Mouse (Mus musculus) T-helper 17 cell (primary cell): ENCODE results near the gene 1700015F17Rik.

Experiments
- in situ Hi-C, 2 experiments: fragments of 300-600 bp; cut with MboI, MseI; formaldehyde crosslinking; loops; 1 replicate in 1 of 2; 2 replicates in 1 of 2; pipeline ENCODE4 v1.15.1; 2025; ENCODE audit warnings: high pct_unique_total_duplicates in 2 of 2

Gene 1700015F17Rik

GRCm38 (mm10) chr5:5423723-5424171 lies 55.2 kb downstream of the 1700015F17Rik start:
- in situ Hi-C loops: no loop called here

DNA sequence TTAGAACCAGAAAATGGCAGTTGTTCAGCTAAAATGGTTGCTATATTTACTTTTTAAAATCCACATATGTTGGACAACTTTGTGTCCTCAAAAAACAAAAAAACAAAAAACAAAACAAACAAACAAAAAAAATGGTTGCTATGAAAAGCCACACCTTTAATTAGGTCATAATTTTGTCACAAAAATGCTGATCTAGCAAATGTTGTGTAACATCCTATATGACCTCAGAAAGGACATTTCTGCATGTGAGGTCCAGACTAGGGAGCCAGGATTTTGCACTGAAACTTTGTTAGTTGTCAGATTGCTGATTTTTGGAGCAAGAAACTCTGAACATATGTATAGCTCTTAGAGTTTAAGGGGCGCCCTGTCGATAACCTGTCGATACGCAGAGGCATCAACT lies 55.9 kb downstream of the 1700015F17Rik start:
- in situ Hi-C loops: no loop called here

GRCm38 (mm10) chr5:5421439-5421838 lies 57.5 kb downstream of the 1700015F17Rik start:
- in situ Hi-C loops: no loop called here

- in situ Hi-C loops: no loop called here
Observed at GRCm38 (mm10) chr5:5419992-5420455, 58.9 kb downstream of the 1700015F17Rik start, which contains the start of gene Cdk14. Gene Cdk14 (minus strand): TSS chr5:5420312.

DNA sequence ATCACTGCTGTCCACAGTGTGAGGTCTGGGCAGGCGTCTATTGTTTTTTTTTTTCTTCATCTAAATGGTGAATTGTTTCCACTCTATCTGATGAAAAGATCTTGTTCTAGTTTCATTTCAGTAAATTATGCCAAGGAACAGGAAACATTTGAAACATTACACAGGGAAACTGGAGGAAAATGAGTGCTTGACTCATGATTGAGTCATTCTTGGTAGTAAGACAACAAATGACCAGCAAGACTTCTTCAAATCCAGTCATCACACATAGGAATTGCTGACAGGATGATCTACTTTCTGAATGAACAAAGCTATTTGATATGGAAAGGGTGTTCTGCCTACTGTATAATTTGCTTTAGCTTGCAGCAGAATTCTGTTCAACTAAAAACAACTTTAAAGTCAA lies 59.7 kb downstream of the 1700015F17Rik start:
- in situ Hi-C loops: no loop called here

- in situ Hi-C loops: no loop called here
Observed at GRCm38 (mm10) chr5:5414835-5415234, 64.1 kb downstream of the 1700015F17Rik start.

GRCm38 (mm10) chr5:5411886-5412285 lies 67.1 kb downstream of the 1700015F17Rik start:
- in situ Hi-C loops: no loop called here

DNA sequence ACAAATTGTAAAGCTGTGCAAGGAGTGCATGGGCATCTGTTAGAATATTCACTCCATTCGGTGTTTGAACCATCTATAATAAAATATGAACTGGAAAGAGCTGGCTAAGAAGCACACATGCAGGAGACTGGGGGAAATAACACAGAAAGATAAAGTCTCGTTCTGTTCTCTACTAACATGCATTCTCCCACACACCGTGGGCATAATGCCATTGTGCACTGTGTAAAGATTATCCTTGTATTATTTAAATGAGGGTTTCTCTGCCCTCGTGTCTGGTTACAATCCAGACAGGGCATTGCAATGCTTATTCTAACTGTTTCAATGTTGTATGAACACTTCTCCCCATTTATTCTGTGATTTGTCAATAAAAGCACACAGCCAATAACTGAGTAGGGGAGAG lies 77.0 kb downstream of the 1700015F17Rik start:
- in situ Hi-C loops: no loop called here

DNA sequence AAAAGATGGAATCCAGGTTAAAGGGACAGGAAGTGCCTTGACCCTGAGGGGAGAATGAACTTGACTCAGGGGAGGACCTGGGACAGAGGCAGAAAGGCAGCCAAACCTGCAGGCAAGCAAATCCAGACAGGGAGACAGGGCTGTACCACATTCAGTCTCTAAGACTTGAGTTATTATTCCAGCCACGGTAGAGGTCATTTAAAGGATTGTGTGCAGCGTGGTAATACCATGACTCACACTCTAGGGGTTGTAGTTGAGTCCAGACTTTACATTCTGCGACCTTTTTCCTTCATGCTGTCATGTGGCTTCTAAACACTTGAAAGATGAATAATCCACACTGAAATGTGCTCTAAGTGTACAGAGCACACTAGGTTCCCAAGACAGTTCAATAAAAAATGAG lies 86.2 kb downstream of the 1700015F17Rik start:
- in situ Hi-C loops: no loop called here
